Mouse (Mus musculus): Measurements from ENCODE around the gene Igfn1.

Igfn1 gene

DNA sequence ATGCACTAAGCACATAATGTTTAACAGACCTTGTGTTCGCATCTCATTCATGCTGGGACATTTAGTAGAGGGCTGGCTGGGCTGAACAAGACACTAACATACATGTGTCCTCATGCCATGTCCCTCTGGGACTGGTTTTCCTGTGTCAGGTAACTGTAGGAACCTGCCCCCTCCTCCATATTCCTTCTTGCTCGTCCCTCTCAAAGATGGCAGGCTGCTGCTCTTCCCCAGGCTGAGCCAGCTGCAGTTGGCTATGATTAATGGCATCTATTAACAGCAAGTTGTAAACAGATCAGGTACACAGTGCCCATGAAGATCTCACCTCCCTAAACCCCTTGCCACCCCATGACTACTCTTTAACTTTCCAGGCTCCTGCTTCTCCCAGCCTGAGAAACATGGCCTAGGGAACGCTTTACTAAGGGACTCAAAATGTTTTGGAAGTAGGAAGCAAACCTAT, at the start of gene Igfn1:
TSS of gene Igfn1 (minus strand) at position 51 of the 457 bp plus-strand sequence.
- in situ Hi-C loops (cut with MboI): no loop called here

DNA sequence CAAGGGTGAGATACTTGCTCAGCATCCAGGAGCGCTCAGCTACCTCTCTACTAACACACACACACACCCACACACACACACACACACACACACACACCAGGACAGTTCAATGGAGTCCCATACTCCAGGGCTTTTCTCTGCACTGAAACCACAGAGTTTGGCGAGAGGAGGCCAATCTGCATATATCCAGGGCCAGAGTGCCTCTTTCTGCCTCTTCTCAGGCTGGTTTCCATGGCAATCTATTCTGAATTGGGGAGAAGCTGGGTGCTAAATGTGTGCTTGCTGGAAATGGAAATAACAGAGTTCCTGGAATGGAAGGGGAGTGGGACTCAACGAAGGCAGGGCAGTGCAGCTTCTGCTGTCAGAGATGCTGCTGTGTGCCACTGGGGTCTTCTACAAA, 49.6 kb upstream of the Igfn1 start:
- in situ Hi-C loops (cut with MboI): no loop called here

DNA sequence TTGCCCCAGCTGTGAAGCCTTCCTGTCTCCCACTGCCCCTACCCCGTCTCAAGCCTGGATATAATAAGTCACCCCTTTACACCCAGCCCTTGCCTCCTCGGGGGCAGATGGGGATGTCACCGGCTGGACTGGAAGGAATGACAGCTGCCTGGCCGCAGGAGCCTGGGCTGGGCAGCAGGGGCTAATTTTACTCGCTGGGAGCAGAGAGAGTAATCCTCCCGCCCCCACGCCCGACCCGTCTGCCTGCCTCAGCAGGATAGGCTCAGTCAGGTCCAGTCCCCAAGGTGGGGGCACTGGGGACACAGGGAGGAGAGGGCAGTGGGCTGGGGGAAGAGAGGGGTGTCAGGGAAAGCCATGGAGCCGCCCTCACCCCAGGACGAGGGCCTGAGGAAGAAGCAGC, 46.4 kb upstream of the Igfn1 start, which contains the start of gene Cacna1s:
TSS of gene Cacna1s (plus strand) at position 204 of the 400 bp plus-strand sequence.
- in situ Hi-C loops (cut with MboI): no loop called here

DNA sequence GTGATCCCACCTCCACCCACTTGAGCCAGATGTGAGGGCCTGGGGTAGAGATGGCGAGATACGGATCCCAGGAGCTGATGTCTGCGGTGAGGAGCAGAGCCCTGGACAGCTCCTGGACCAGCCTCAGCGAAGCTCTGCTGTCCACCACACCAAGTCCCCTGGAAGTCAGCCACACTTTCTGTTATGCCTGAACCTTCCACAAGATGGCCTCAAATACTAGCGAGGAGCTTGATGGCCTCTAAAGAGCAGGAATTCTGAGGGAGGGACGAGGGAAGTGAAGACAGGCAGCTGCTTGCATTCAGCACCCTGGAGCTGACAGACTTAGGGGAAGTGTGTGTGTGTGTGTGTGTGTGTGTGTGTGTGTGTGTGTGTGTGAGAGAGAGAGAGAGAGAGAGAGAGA, 45.3 kb upstream of the Igfn1 start:
- in situ Hi-C loops (cut with MboI): no loop called here

DNA sequence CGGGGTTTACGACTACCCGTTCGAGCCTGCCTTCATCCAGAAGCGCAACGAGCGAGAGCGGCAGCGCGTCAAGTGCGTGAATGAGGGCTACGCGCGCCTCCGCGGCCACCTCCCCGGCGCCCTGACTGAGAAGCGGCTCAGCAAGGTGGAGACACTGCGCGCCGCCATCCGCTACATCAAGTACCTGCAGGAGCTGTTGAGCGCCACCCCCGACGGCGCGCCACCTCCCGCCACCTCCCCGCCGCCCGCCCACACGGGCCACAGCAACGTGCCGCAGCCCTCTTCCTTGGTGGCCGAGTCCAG, 44.8 kb upstream of the Igfn1 start:
- in situ Hi-C loops (cut with MboI): no loop called here

DNA sequence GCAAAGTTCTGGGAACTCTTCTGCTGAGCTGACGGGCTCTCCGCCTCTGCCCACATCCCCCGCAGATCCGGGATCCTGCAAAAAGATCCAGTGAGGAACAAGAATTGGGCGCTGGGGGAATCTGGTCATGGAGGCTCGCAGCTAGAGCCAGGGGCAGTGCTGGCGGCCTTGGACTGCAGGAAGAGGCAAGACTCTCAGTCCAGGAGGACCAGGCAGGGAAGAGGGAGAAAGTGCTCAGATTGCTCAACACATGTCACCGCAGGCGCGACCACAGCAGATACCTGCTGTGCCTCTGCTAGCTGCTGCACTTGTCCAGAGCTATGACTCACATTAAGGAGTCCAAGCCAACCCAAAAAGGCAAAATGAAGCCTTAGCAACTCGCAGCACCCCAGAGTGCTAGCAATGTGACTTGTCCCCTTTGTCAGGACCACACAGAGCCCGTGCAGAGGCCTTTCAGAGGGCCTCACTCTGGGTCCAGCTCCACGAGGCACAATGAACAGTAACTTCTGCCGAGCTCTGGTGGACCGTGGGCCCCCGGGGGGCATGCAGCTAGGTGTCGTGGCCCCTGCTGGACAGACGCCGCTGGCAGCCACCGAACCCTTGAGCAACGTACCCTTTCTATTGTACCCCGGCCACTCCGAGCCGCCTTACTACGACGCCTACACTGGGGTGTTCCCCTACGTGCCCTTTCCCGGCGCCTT, 44.3 kb upstream of the Igfn1 start, which contains the start of gene Ascl5:
TSS of gene Ascl5 (plus strand) at position 493 of the 701 bp plus-strand sequence.
- in situ Hi-C loops (cut with MboI): no loop called here

DNA sequence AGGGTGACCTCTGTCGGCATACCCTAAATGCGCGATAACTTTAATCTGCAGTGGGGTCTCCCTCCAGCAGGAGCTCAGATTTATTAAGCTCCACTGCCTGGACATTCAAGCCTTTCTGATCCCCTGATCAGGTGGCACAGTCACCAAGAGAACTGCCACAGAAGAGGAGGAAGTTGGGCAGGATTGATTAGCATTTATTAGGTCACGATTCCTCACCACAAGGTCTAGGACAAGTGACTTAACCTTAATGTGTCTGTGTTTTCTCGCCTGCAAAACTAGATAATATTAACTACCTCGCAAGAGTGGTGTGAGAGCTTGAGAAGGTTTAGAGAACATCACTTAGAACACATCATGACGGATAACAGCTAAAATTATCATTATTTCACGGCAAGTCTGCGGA, 41.8 kb upstream of the Igfn1 start:
- in situ Hi-C loops (cut with MboI): no loop called here

DNA sequence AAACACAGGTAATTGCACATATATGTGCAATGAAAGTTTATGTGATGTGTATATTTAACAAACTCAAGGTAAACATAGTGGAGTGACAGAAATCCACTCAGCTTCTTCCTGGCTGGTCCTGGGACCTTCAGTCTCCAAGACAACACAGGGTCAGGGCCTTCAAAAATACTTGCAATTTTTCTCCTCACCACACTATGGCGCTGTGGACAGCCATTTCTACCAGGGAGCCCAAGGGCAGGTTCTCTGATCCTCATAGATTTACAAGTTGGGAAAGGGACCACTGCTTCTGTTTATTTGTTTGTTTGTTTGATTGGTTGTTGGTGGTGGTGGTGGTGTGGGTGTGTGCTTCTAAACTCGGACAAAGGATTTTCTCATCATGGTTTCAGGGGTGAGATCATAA, 41.3 kb upstream of the Igfn1 start:
- in situ Hi-C loops (cut with MboI): no loop called here

DNA sequence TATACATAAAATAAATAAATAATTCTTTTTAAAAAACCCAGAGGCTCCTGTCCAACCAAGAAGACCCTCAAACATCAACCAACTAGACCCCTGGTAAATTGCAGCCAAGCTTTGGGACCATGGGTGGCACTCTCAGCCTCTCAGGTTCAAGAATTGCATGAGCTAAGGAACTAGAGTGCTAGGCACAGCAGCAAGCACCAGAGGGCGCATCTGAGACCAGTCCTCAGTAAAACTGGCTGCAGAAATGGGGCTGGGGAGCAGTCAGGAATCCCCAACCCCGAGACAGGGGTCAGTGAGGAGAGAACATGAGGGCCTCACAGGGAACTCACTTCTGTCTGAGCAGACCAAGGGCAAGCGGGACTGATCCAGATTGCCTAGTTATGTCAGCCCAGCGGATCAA, 39.6 kb upstream of the Igfn1 start:
- in situ Hi-C loops (cut with MboI): no loop called here

DNA sequence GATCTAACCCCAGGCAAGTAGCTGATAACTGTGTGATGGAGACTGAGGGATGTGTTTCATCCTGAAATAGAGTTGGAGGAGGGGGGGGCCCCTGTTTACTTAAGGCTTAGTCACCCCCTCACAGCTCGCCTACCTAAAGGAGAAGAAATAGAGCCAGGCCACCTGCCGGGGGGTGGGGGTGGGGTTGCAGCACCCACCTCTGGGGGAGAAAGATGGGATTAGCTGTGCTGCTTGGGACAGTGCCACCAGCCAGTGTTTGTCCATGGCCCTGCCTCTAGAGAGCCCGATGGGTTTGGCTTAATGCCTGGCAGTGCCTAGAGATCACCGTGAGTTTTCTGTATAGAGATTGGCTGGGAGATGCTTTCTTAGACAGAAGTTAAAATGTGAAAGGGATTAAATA, 34.7 kb upstream of the Igfn1 start:
- in situ Hi-C loops (cut with MboI): no loop called here

DNA sequence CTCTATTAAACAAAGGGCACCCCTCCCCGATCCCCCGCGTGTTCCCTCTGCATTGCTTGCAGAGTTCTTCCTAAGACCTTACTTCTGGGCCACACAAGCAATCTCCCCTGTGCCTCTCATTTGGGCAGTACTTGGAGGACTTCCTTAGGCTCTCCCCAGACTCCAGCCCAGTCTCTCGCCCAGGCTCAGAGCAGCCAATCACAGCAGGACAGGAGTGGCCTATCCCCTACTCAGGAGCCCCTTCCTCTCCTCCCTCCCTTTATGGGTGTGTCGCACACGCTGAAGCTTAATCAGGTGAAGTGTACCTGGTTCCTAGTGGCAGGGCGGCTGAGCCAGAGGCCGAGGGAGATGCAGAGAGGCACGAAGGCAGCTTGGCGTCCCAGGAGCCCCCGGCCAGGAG, 34.3 kb upstream of the Igfn1 start:
- in situ Hi-C loops (cut with MboI): no loop called here

DNA sequence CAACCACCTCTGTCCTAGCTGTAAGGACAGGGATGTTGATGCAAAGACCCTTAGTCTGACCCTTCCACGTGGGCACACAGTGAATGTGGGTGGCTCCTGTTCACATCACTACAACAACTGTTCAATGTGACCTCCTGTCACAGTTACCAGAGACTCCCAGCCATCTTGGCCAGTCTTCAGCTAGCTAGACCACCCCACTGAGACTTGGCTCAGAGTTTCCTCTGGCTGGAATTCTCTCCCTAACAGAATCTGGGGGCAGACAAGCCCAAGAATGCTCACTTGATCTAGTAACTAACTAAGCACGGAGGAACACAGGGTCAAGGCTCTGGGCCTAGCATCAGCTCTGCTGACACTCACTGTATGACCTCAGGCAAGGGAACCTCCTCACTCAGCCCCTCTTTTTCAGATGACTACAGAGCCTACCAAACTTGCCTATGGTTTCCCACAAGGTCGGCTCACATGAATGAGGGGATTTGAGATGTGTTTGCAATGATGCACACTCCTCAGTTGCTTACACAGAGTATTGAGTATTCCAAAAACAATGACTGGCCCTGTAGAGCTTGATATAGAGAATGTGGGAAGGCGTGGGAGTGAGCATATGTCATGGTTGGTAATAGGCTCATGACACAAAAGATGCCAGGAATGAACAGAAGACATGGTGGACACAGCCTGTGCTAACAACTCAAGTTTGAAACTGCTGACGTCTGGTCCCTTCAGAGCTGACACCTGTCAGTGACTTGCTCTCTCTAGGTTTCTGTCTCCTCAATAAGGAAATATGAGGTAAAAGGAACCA, 32.8 kb upstream of the Igfn1 start:
- in situ Hi-C loops (cut with MboI): no loop called here

DNA sequence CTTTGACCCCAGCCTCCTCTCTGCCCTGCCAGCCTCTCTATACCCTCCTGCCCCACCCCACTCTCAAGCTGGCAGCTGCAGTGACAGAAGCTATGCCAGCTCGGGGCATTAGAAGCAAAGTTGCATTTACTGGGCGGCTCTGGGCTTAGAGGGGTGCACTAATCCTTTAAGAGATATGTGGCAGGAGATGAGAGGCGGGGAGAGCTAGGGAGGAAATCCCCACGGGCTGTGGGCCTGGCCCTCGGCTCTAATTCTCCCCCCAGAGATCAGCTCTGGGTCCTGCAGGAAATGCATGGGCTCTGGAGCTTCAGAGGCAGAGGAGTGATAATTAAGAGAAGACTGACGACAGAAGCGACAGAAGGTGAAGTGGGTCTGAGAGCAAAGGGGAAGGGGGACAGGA, 26.8 kb upstream of the Igfn1 start:
- in situ Hi-C loops (cut with MboI): no loop called here

DNA sequence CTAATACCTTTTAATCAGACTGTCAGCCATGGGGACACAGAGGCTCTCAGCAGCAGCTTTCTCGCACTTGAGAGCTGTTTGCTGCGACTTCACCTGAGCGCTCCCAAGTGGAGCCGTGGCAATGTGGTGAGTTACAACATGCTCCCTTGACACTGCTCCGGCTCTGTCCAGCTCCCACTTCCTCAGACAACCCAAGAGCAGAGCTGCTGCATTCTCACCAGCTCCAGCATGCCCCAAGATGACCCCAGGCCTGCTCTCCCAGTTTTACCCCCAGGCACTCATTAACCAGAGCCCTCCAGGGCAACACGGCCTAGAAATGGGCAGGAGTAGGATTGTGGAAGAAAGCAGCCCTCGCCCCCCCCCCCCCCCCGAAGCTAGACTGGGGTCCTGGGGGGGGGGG, 25.6 kb upstream of the Igfn1 start:
- in situ Hi-C loops (cut with MboI): no loop called here

DNA sequence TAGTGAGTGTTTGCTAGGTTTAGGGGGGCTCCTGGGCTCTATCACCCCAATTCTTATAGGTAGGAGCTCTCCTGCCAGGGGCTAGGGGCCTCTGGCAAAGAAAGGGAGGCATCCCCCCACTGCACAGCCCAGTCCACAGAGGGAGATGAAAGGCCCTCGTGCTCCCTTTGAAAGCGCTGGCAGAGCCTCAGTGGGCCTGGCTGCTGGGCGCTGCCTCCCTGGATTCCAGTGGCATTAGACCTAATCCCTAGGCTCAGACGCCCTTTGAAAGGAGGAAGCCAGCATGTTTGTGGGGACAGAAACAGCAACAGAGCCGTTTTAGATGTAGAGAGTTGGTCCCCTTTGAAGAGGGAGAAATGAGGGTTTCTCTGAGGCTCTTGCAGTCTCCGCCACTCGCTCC, 24.1 kb upstream of the Igfn1 start:
- in situ Hi-C loops (cut with MboI): no loop called here

DNA sequence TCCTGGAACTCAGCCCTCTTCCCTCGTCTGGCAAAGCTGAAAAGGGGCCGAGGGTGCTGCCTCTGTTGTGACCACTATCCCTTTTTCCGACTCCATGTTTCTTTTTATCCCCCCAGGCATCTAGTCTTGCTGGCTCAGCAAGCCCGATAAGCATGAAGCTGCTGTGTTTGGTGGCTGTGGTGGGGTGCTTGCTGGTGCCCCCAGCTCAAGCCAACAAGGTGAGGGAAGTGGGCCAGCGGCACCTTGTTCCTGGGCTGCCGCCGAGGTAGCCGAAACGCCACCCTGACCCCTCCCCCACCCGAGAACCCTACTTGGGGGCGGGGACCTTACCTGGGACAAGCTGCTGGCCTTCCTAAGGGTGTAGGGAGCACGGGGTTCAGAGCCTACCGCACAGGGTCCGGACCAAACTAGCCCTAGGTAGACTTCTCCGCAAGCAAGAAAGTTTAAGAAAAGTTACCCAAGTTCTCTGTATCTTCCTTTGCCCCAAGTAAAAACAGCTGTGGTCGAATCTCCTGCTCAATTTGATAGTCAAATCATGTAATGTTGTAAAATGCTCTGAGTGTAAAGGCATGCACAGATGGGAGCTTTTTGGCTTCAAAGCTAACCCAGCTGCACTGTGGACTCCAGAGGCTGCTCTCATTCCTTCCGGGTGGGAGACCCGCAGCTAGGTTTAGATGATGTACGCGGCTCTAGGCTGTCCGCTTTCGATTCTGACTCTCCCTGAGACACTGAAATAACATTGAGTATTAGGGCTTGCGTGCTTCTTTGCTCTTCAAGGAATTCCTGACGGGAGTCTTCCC, 12.4 kb upstream of the Igfn1 start:
- in situ Hi-C loops (cut with MboI): no loop called here

DNA sequence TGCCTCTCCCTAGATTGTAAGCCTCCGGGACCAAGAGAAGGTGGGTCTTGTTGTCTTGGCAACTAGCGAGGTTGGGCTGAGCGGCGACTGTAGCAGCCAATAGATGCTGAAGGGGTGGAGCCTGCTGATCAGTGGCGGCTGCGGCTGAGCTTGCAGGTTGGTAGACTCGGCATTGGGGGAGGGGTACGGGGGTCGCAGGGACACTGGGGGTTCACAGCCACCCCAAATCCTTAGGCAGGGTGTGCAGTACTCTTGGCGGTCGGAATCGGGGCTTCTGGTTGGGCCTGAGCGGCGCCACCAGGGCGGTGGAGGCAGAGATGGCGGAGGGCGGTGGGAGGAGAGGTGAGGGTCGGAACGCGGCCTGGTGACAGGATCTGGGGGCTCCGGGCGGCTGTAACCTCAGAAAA, 11.8 kb upstream of the Igfn1 start:
- in situ Hi-C loops (cut with MboI): no loop called here

DNA sequence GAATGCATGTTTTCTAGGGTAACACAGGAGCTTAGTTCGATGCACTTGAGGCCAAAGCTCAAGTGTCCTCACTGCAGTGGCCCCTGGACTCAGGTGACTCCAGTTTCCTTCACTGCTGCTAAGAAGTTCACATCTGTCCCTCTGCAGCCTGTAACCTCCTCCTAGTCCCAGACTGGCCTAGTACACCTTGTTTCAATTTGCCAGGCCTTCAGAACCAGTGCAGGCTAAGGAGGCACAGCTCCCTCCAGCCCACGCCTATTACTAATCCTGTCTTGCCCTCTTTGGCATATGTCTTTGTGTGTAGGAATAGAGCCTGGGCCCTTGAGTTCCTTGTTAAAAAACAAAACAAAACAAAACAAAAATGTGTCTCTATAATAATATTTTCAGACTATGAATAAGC, 11.2 kb upstream of the Igfn1 start:
- in situ Hi-C loops (cut with MboI): no loop called here

DNA sequence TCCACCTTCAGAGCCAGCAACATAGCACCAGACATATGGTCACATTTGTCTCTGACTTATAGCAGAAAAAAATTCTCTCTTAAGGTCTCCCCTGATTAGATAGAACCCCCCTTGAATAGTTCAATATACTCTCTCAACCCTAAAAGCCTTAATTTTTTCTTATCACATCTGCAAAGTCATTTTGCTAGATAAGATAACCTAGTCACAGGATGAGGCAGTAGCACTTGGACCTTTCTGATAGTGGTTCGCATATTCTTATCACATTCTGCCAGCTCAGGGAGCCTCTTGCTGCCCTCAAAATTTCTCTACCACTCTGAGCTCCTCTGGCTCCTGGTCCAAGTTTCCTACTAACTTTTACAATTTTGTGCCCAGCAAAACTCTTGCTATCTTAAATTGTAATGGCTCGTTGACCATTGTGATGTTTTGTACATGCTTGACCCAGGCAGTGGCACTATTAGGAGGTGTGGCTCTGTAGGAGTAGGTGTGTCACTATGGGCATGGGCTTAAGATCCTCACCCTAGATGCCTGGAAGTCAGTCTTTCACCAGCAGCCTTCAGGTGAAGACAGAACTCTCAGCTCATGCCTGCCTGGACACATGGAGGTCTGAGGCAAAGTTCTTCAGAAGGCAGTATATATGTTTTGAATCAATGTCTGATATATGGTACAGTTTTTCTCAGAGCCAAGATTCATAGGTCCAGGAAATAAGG, 8.8 kb upstream of the Igfn1 start:
- in situ Hi-C loops (cut with MboI): no loop called here

DNA sequence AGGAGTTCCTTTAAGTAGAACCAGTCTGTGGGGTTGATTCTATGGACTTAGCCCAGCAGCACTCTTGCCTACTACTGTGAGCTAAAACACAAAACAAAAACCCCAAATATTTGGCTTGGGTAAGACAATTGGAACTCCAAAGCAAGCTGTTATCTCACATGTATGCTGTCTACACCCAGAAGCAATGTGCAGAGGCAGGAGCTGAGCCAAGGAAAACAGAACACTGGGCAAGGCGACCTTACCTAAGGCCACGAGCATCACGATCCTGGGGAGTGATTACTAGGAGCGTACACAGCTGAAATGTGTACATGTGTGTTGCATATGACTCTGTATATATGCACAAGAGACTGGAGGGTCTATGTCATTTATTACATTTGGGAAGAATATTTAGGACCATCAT, 7.4 kb upstream of the Igfn1 start:
- in situ Hi-C loops (cut with MboI): no loop called here

DNA sequence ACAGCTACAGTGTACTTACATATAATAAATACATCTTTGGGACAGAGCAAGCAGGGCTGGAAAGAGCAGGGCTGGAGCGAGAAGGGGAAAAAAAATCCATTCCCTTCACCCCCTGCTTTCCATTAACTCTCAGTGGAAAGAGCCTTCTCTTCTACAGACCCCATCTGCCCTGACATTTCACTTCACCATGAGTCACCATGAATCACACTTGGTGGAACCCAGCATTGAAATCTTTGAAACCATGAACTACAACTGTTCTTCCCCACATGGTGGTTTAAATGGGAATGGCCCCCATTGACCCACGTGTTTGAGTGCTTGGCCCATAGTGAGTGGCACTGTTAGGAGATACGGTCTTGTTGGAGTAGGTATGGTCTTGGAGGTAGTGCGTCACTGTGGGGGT, 4.1 kb upstream of the Igfn1 start:
- in situ Hi-C loops (cut with MboI): no loop called here

DNA sequence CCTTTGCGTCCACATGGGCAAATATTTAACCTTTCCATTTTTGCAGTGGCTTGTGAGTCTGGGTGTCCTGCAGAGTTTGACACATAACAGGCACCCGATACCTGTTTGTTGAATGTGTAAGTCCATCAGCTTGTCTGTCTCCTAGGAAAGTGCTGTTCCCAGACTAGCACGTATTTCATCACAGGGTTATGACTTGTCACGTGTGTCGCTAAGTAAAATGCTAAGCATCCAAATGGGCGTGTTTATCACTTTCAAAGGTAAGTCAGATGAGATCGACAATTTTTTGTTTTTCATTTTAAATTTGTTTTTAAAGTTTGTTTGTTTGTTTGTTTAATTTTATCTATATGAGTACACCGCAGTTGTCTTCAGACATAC, 2.0 kb upstream of the Igfn1 start:
- in situ Hi-C loops (cut with MboI): no loop called here

All from mature B cell (primary cell).